ENCODE assay signal across 28 mouse cellular contexts in the genomic region with DNA sequence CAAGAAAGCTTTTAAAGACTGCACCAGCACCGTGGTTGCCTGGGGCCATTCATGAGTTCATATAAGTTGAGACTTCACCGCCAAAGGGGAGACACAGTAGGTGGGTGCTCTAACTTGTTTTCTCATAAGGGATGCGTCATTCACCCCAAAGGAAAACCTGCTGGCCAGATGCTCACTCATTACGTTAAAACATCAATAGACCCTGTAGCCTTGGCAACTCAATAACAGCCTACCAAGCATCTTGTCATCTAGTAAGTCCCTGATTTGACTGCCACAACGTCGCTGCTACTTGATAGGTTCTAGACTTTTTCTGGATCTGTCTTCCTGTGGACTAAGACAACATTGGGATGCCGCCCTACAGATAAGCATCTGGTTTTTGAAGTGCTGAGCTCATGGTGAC. TPM values are rescaled to one million over a fixed set of nuclear protein-coding genes. Genes with fewer than 3 reads are reported as not detected.
DNase-seq lines count a peak whose midpoint lies in the region; ATAC-seq lines count a peak whose summit lies in the region.
"Had no signal": no experiment of that assay in that cellular context is flagged by ENCODE, and none has a peak within 500 bp of the region (broad histone marks: within the 10 kb centered on the region; RNA-seq: fewer than 3 reads in every experiment).

No protein-coding gene starts in this region.

- peak; percentile 63 for DNase-seq in CD4-positive, CD25-positive, alpha-beta regulatory T cell, adult 2 months (ENCODE audit: low read depth, low spot score)
- DNase-seq in CD4-positive helper T cell, adult 2 months (ENCODE audit: low read depth, low spot score): peak; percentile 65
- peak; percentile 70 for DNase-seq in induced T-regulatory cell, adult 2 months (ENCODE audit: low read depth)
- no peak for DNase-seq in gastrocnemius, adult 18-20 months (ENCODE audit: low spot score)
- DNase-seq: adrenal gland, adult 8-10 months; adrenal gland, postnatal 25 days; cerebellum, adult 11-12 months; cerebellum, adult 8-10 months; embryo, embryonic 11 days; gastrocnemius, postnatal 14 days; heart, adult 18-20 months; heart, postnatal 14 days; heart, postnatal 4 days had no signal

- H3K27ac ChIP-seq in midbrain, embryonic 15.5 days: no peak overlapping the region
- H3K27ac ChIP-seq: embryonic facial prominence, embryonic 10.5 days; embryonic facial prominence, embryonic 13.5 days; forebrain, embryonic 12.5 days; forebrain, embryonic 15.5 days; heart, embryonic 10.5 days; heart, embryonic 13.5 days; hindbrain, embryonic 14.5 days; hindbrain, postnatal 0 days had no signal

- H3K4me1 ChIP-seq in midbrain, embryonic 15.5 days: peaks cover 5% of the 10 kb centered on the region

- H3K9me3 ChIP-seq in midbrain, embryonic 15.5 days: no peaks in the 10 kb centered on the region
- H3K9me3 ChIP-seq: embryonic facial prominence, embryonic 10.5 days; embryonic facial prominence, embryonic 13.5 days; forebrain, embryonic 12.5 days; forebrain, embryonic 15.5 days; G1E; heart, embryonic 10.5 days; heart, embryonic 13.5 days had no signal

- H3K4me3 ChIP-seq in midbrain, embryonic 15.5 days: no peak overlapping the region
- H3K4me3 ChIP-seq: embryonic facial prominence, embryonic 10.5 days; embryonic facial prominence, embryonic 13.5 days; erythroblast, embryonic 14.5 days; forebrain, embryonic 12.5 days; forebrain, embryonic 15.5 days; heart, embryonic 10.5 days; heart, embryonic 13.5 days had no signal

- ATAC-seq in CD4-positive, CD25-positive, alpha-beta regulatory T cell, adult 4 months: no peak
- no peak for ATAC-seq in midbrain, embryonic 15.5 days (replicated peaks)
- ATAC-seq: forebrain, embryonic 15.5 days; hindbrain, postnatal 0 days; intestine, postnatal 0 days; Patski had no signal

- 82% methylated on average over 7 of the region's 7 CpGs for WGBS in midbrain, embryonic 15.5 days

- no peak overlapping the region for H3K9ac ChIP-seq in midbrain, embryonic 15.5 days
- H3K9ac ChIP-seq: embryonic facial prominence, embryonic 13.5 days; forebrain, embryonic 12.5 days; forebrain, embryonic 15.5 days; heart, embryonic 13.5 days; hindbrain, embryonic 14.5 days had no signal

- H3K27me3 ChIP-seq in midbrain, embryonic 15.5 days (replicated peaks): no peaks in the 10 kb centered on the region
- H3K27me3 ChIP-seq: CH12.LX; forebrain, embryonic 15.5 days; heart, embryonic 13.5 days; Patski had no signal

- no peak overlapping the region for H3K4me2 ChIP-seq in midbrain, embryonic 15.5 days
- H3K4me2 ChIP-seq: embryonic facial prominence, embryonic 13.5 days; forebrain, embryonic 12.5 days; forebrain, embryonic 15.5 days; heart, embryonic 13.5 days; hindbrain, embryonic 14.5 days had no signal

- no peaks in the 10 kb centered on the region for H3K36me3 ChIP-seq in midbrain, embryonic 15.5 days (replicated peaks)
- H3K36me3 ChIP-seq: embryonic facial prominence, embryonic 10.5 days; embryonic facial prominence, embryonic 13.5 days; forebrain, embryonic 12.5 days; forebrain, embryonic 15.5 days; G1E; heart, embryonic 10.5 days; heart, embryonic 13.5 days had no signal

RNA-seq across cellular contexts. Expression of a gene that starts 1.8 kb away (rescaled TPM):
- polyA plus RNA-seq in CD4-positive, CD25-positive, alpha-beta regulatory T cell, adult 4 months (2017; shearing (Covaris generic)): 100 to 1,000 TPM; 212 to 238 TPM
- 1.7 TPM in 2 replicates for polyA plus RNA-seq in midbrain, embryonic 15.5 days (2015; fragmentation: Nextera tagmentation; extraction: Ambion mirVana)
- 1 to 10 TPM; 5.4 to 5.7 TPM for total RNA-seq in gastrocnemius, adult 18-20 months (2021)
- polyA plus RNA-seq: G1E had no signal

Comparison
In these comparisons a context has a peak if more than half of its experiments do, and no peak if none do; other contexts are left out.
1. RNA of a gene that starts 1.8 kb away (polyA plus RNA-seq): 212 to 238 TPM in CD4-positive, CD25-positive, alpha-beta regulatory T cell, adult 4 months; 1.7 TPM in midbrain, embryonic 15.5 days; every median in the first group is over 10 times any median in the second.